Mouse (Mus musculus): ENCODE measurements around the gene Rnase11.

The Rnase11 gene

GRCm38 (mm10) chr14:51008781-51009180 lies 41.2 kb downstream of the Rnase11 start:
- no peak for DNase-seq (ENCODE audit: low spot score)

- DNase-seq (ENCODE audit: low spot score), result peak; percentile 37
Observed at GRCm38 (mm10) chr14:51007914-51008713, 41.8 kb downstream of the Rnase11 start.

GRCm38 (mm10) chr14:51007152-51007801 lies 42.7 kb downstream of the Rnase11 start, which contains the start of gene Rnase10:
Gene Rnase10, plus strand, starts transcription at chr14:51007751.
- DNase-seq (ENCODE audit: low spot score), result no peak

Data from layer of hippocampus, adult 11-12 months (tissue).